Mouse (Mus musculus) ovary, postnatal 36 days (tissue): ENCODE results near the gene Hoxa13.

Experiments
- DNase-seq: peaks from one replicate; pipeline ENCODE4 v3.0.0; 2022; ENCODE audit warnings: low spot score, mixed read lengths

The Hoxa13 gene

DNA sequence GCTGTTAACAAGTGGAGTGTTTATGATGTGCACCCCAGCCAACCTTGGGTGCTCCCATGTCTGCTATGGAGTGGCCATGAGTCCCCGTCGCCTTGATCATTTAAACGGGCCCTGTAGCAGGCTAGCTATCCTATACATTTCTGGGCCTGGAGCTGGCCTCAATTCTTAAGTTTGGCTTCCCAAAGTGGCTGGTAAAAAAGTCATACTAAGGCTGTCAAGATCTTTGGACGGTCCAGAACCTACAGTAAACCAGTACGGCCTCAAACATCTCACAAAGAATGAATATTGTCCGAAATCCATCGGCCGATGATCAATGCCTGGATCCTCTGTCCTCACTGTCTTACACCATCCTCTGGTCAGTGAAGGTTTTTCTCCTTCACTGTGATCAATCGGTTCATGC is 25.4 kb downstream of the Hoxa13 start:
- no peak for DNase-seq

DNA sequence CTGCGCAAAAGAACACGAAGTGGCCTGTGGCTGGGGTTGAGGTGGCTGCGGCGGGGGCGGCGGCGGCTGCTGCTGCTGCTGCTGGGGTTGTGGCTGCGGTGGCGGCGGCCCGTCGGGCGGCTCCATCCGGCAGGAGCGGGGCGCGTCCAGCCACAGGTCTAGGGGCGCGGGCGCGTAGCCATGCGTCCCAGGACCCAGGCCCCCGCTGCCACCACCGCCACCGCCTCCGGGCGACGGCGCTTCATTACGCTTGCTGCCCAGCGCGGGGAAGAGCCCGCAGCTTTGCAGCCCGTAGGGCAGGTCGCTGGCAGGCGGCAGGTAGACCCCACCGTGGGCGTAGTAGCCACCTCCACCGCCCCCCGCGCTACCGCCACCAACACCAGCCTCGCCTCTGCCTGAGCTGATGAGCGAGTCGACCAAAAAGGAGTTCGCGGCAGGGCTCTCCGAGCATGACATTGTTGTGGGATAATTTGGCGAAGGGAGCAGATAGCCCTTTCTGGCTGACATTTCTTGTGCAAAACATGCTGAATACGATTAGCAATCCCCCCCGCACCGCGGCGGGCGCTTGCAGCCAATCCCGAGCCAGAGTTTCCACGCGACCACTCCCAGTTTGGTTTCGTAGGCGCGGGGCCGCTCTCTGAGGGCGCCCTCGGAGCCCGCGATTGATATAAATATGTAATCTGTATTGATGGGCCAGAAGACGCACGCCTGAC is 26.1 kb downstream of the Hoxa13 start:
- no peak for DNase-seq

GRCm38 (mm10) chr6:52233546-52234427 is 26.9 kb downstream of the Hoxa13 start:
- no peak for DNase-seq

DNA sequence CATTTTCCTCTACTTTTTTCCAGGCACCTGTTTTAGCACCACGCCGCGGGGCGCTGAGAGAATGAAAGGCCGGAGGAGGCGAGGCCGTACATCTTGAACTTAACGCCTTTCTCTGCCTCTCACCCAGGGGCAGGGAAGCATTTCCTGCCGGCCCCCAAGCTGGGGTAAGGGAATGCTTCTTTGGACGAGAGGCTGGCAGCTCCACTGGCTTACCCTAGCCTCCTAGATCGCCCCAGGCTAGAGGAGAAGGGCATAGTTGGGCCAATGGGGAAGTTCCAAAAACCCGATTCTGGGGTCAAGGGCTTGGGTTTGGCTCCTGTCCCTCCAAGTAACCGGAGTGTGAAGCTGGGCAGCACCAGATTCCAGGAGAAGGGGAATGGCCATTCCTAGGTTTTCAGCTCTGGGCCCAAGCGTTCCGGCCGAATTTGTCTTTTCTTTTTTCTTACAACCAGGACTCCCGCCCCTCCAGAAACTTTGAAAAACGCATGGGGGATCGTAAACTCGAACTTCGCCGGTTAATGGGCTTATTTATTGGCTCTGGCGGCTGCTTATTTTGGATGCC is 27.6 kb downstream of the Hoxa13 start:
- DNase-seq: no peak

GRCm38 (mm10) chr6:52232568-52232965 is 28.1 kb downstream of the Hoxa13 start:
- DNase-seq: no peak

GRCm38 (mm10) chr6:52231885-52232567 is 28.7 kb downstream of the Hoxa13 start:
- no peak for DNase-seq

DNA sequence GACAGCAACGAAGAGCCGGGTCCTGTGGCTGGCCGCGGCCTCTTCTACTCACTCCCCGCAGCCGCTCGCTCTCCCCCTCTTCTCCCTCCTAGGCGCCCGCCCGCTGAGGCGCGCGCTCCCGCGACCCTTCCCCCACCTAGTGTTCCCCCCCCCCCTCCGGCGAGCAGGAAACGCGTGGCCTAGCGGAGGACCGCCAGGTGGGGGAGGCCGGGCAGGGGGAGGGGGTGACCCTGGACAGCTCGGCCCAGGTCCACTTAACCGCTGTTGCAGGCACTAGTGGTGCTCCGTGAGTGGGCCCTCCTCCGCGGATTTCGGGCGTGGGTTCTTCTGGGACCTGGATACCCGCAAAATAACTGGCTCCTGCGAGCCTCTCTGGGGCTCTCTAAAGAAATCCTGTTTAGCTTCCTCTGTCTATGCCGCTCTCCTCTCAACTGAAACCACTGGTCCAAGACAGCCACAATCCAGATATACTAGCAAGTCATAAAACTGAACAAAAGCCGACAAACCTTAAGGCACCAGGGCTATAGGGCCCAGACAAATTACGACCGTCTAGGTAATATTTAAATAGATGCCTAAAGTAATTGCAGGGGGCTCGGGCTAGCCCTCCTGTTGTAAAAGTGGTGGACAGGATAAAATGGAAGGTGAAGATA is 30.0 kb downstream of the Hoxa13 start, which contains the start of gene Hoxa9:
Gene Hoxa9 (minus strand): TSS at position 574 of the 650 bp plus-strand sequence.
- DNase-seq: no peak

DNA sequence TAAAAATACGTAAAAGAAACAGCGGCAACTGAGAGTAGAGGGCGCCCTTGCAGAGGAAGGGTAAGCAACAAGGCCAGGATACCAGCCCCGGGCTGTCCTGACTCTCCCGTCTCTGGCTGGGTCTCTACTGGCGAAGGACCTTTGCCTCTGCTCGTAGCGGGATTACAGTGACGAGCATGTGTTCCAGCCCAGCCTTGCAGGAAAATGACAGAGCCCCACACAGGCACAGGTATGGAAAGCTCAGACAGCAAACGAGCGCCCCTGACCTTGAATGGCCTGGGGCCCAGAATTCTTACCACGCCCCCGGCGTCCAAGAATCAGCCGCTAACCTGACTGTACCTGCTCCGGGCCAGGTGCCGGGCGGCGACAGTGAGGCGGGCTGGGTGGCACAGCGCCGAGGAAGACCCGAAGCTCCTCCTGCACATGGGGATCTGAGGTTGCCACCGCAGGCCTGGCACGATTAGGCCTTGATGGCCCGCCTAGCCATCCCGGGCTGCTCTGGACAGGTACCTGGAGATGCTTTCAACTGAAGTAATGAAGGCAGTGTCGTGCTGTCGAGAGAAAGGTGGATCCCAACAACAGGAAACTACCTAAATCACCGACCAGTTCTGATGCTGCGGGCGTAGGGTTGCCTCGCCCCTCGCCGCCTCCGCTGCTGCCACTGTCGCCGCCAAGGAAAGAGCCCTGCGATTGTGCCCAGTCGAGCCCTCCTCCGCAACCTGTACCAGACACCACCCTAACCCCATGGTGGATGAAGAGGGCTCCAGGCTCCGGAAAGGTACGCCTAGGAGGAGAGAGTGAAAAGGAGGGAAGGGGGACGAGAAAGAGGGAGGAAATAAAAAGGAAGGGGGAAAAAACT is 30.9 kb downstream of the Hoxa13 start:
- DNase-seq: no peak

GRCm38 (mm10) chr6:52228475-52229465 is 31.9 kb downstream of the Hoxa13 start:
- no peak for DNase-seq

DNA sequence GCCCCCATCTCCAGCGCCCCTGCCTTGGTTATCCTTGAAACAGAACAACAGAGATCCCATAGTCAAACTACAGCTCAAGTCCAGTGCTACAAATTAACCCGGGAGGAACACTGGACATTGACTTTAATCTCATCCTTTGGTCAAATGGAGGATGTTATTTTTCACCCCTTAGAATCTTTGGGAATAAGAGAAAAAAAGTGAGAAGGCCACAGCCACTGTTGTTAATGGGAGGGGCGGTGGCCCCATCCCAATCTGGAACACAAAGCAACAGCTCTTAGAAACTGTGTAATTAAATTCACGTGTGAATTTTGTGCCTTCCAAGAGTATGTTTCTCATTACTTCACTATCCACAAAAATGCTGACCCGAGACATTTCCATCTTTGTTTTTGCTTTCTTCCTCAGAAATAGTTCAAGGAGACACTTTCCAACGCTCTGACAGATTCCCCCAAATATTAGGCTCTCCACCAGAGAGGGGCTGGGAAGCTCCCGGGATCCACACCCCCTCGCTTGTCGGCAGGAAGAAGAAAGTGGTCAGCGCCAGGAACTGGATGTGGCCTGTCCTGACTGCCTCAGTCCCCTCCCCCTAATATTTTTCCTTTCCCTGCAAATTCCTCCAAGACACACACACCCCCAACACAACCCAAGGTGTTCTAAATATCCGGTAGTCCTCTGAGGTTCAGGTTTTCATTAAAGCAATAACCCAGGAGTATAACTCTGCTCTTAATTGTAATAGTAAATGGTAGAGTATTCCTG is 33.0 kb downstream of the Hoxa13 start:
- no peak for DNase-seq

- DNase-seq: no peak
Measured at GRCm38 (mm10) chr6:52226569-52227257, 34.0 kb downstream of the Hoxa13 start.

GRCm38 (mm10) chr6:52225612-52226568 is 34.8 kb downstream of the Hoxa13 start:
- DNase-seq: no peak

DNA sequence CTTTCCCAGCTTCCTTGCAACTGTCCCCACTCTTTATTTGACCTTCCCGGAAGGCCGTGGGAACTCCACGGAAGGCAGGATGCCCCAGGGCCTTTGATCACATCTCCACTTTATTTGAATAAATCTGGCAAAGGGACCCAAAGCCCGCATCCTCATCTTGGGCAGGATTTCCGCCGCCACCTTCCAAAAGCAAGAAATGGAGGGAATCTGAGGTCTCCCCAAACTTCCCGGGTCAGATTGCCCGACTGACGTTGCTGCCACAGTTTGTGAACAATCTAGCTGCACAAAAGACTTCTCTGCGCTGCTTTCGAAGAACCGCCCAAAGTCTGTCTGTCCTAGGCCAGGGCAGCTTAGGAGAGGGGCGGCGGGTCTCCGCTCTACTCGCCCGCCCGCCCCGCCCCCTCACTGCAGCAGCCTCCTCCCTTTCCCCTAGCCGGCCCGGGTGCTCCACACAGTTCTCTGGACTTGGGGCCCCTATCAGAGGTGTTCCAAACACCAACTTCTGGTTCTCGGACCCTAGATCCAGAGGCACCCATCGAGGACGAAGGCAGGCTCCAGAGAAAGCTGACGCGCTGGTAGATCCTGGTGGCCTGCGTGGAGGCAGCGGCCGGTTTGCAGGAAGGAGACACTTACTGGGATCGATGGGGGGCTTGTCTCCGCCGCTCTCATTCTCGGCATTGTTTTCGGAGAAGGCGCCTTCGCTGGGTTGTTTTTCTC is 35.6 kb downstream of the Hoxa13 start:
- no peak for DNase-seq

DNA sequence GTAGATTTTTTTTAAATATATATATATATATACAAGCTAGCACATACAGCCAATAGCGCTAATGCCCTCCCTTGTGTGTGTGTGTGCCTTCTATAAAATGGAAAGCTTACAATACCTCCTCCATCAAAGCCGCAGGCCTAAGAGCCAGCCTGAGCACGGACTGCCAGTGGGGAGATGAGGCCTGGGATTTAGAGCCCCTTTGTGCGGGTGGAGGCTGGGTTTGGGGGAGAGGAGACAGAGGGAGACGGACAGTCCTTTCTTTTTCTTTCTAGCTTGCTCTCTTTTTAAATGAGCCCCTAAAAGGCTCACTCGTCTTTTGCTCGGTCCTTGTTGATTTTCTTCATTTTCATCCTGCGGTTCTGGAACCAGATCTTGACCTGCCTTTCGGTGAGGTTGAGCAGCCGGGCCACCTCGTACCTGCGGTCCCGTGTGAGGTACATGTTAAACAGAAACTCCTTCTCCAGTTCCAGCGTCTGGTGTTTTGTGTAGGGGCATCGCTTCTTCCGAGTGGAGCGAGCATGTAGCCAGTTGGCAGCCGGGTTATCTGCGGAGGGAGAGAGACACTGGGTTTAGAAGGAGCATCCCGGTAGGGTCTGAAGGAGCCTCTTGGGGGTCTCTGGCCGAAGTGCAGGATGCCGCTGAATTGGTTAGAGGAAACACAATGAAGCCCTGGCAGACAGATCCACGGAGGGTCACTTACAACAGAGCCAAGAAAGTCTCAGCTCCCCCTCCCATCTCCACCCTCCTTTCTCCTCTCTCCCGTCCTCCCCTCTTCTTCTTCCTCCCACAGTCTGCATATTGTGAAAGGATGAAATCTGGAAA is 36.5 kb downstream of the Hoxa13 start:
- no peak for DNase-seq

DNA sequence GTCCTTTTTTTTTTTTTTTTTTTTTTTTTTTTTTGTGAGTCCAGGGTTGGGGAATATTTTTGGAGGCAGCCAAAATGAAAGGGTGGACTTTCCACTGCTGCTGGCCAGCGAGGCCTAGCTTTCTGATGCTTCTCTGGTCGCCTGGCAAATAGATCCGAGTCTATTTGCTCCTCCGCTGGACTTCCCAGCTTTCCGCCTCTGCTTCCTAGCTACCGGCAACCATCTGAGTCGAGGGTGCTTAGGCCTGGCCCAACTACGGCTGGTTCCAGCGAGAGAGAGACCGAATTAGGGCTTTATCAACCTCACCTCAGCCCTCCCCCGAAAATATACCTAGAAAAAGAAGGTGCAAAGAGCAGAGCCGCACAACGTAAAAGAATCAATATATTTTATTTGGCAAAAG is 38.0 kb downstream of the Hoxa13 start:
- DNase-seq: no peak
